Mouse (Mus musculus): ENCODE data around the gene Irf7. TPM values are rescaled to one million over a fixed set of nuclear protein-coding genes. Genes with fewer than 3 reads are reported as not detected.
A peak's percentile ranks its signal among the peaks of the same experiment; 100 is the strongest.

Irf7 gene
- polyA plus RNA-seq, 1 experiment from 2014 or later: 1.3 TPM

- ATAC-seq (ENCODE audit: low FRiP score): no peak
- H3K9ac ChIP-seq: peak overlapping the region; percentile 74; the same call in 1 of the 2 replicates
- 92% methylated on average over 11 of the region's 11 CpGs for WGBS
- H3K4me1 ChIP-seq (replicated peaks): peaks cover 40% of the 10 kb centered on the region
- peak overlapping the region; percentile 92 for H3K4me2 ChIP-seq
- peaks cover 18% of the 10 kb centered on the region for H3K36me3 ChIP-seq
- H3K27me3 ChIP-seq: no peaks in the 10 kb centered on the region
- H3K9me3 ChIP-seq: no peaks in the 10 kb centered on the region
- H3K27ac ChIP-seq: no peak overlapping the region
- H3K4me3 ChIP-seq: peak overlapping the region; percentile 74
Measured at GRCm38 (mm10) chr7:141216894-141217293, 49.4 kb downstream of the Irf7 start.

GRCm38 (mm10) chr7:141215880-141216733, 50.2 kb downstream of the Irf7 start:
- Histone ChIP-seq H3K4me2 (peak overlapping the region; percentile 92), H3K27ac (peak overlapping the region; percentile 90), H3K36me3 (peaks cover 18% of the 10 kb centered on the region), H3K27me3 (no peaks in the 10 kb centered on the region), H3K9ac (peak overlapping the region; percentile 74), H3K4me3 (peak overlapping the region; percentile 74), H3K4me1 (replicated peaks) (peaks cover 34% of the 10 kb centered on the region), H3K9me3 (no peaks in the 10 kb centered on the region)
- WGBS: under 1% methylated on average over 42 of the region's 42 CpGs
- ATAC-seq (ENCODE audit: low FRiP score): peak; percentile 69

- H3K4me1 ChIP-seq (replicated peaks): peaks cover 27% of the 10 kb centered on the region
- peak; percentile 95 for ATAC-seq (ENCODE audit: low FRiP score)
- H3K9ac ChIP-seq: peak within 1 kb of the TSS; percentile 74
- peak within 1 kb of the TSS; percentile 74 for H3K4me3 ChIP-seq
- H3K4me2 ChIP-seq: peak within 1 kb of the TSS; percentile 92
- WGBS: under 1% methylated on average over 41 of the region's 41 CpGs
- H3K36me3 ChIP-seq: peaks cover 18% of the 10 kb centered on the region
- no peaks in the 10 kb centered on the region for H3K27me3 ChIP-seq
- no peaks in the 10 kb centered on the region for H3K9me3 ChIP-seq
- H3K27ac ChIP-seq: peak within 1 kb of the TSS; percentile 90
Measured at GRCm38 (mm10) chr7:141215101-141215879, 51.0 kb downstream of the Irf7 start, which contains the start of gene Rassf7. Gene Rassf7 (plus strand): TSS chr7:141215860.

GRCm38 (mm10) chr7:141214310-141214709, 52.0 kb downstream of the Irf7 start:
- 81% methylated on average over 3 of the region's 3 CpGs for WGBS
- no peak overlapping the region for H3K4me3 ChIP-seq
- no peak overlapping the region for H3K9ac ChIP-seq
- H3K36me3 ChIP-seq: peaks cover 18% of the 10 kb centered on the region
- H3K27me3 ChIP-seq: no peaks in the 10 kb centered on the region
- peaks cover 27% of the 10 kb centered on the region for H3K4me1 ChIP-seq (replicated peaks)
- H3K9me3 ChIP-seq: no peaks in the 10 kb centered on the region
- no peak overlapping the region for H3K4me2 ChIP-seq
- ATAC-seq (ENCODE audit: low FRiP score): no peak
- peak overlapping the region; percentile 35; the same call in 1 of the 2 replicates for H3K27ac ChIP-seq

- peak within 1 kb of the TSS; percentile 74 for H3K9ac ChIP-seq
- peaks cover 14% of the 10 kb centered on the region; the same call in 1 of the 2 replicates for H3K36me3 ChIP-seq
- no peak for ATAC-seq (ENCODE audit: low FRiP score)
- H3K27ac ChIP-seq: peak within 1 kb of the TSS; percentile 90
- H3K4me3 ChIP-seq: peak within 1 kb of the TSS; percentile 74
- H3K4me2 ChIP-seq: peak within 1 kb of the TSS; percentile 92
- no peaks in the 10 kb centered on the region for H3K27me3 ChIP-seq
- WGBS: 94% methylated on average over 11 of the region's 11 CpGs
- peaks cover 27% of the 10 kb centered on the region for H3K4me1 ChIP-seq (replicated peaks)
- no peaks in the 10 kb centered on the region for H3K9me3 ChIP-seq
Measured at GRCm38 (mm10) chr7:141213605-141214235, 52.6 kb downstream of the Irf7 start, which contains the start of gene Lmntd2. Gene Lmntd2 (minus strand): TSS chr7:141214080.

- no peak overlapping the region for H3K27ac ChIP-seq
- H3K4me2 ChIP-seq: no peak overlapping the region
- H3K4me3 ChIP-seq: no peak overlapping the region
- peaks cover 27% of the 10 kb centered on the region for H3K4me1 ChIP-seq (replicated peaks)
- 89% methylated on average over 3 of the region's 3 CpGs for WGBS
- no peaks in the 10 kb centered on the region for H3K27me3 ChIP-seq
- ATAC-seq (ENCODE audit: low FRiP score): no peak
- H3K36me3 ChIP-seq: 0 out of 2 replicates have a peak, but pooled peaks cover 9% of the 10 kb centered on the region
- no peaks in the 10 kb centered on the region for H3K9me3 ChIP-seq
- H3K9ac ChIP-seq: no peak overlapping the region
Measured at GRCm38 (mm10) chr7:141213133-141213532, 53.1 kb downstream of the Irf7 start.

MicroRNA genes within 50 kb of the gene (microRNA counts, 519-probe panel; counts per million panel counts)
- 3,769 counts per million, percentile 55 among the panel's probes with 10 or more counts for microRNA mmu-miR-210

Small RNA genes within 50 kb of the gene (microRNA-seq; reads per million reads assigned to microRNA genes)
- 368 reads per million, percentile 65 among the genes with 10 or more reads in this experiment for gene Mir210

Other genes starting within 250 kb of the Irf7 start
- gene Ifitm6, start 248.6 kb downstream of the Irf7 start, polyA plus RNA-seq (2015; fragmentation: Nextera tagmentation; extraction: Ambion mirVana): 0.53 TPM in 2 replicates
- not detected in 2 replicates for gene Gm17387, start 237.3 kb downstream of the Irf7 start, polyA plus RNA-seq (2015; fragmentation: Nextera tagmentation; extraction: Ambion mirVana)
- gene B4galnt4, start 205.4 kb downstream of the Irf7 start, polyA plus RNA-seq (2015; fragmentation: Nextera tagmentation; extraction: Ambion mirVana): 44.8 and 47.2 TPM in 2 replicates
- gene Pkp3, start 188.3 kb downstream of the Irf7 start, polyA plus RNA-seq (2015; fragmentation: Nextera tagmentation; extraction: Ambion mirVana): 0.27 and 0.32 TPM in 2 replicates
- gene Sigirr, start 165.9 kb downstream of the Irf7 start, polyA plus RNA-seq (2015; fragmentation: Nextera tagmentation; extraction: Ambion mirVana): 1.7 and 2.9 TPM in 2 replicates
- 0.09 TPM in 1 of 2 replicates, not detected in the other for gene Ano9, start 148.7 kb downstream of the Irf7 start, polyA plus RNA-seq (2015; fragmentation: Nextera tagmentation; extraction: Ambion mirVana)
- gene Ptdss2, start 144.1 kb downstream of the Irf7 start, polyA plus RNA-seq (2015; fragmentation: Nextera tagmentation; extraction: Ambion mirVana): 79.8 and 83.6 TPM in 2 replicates
- 51.1 and 53.5 TPM in 2 replicates for gene Rnh1, start 93.6 kb downstream of the Irf7 start, polyA plus RNA-seq (2015; fragmentation: Nextera tagmentation; extraction: Ambion mirVana)
- gene Hras, start 72.5 kb downstream of the Irf7 start, polyA plus RNA-seq (2015; fragmentation: Nextera tagmentation; extraction: Ambion mirVana): 109 and 118 TPM in 2 replicates
- gene Lrrc56, start 72.3 kb downstream of the Irf7 start, polyA plus RNA-seq (2015; fragmentation: Nextera tagmentation; extraction: Ambion mirVana): 10.3 and 11.2 TPM in 2 replicates
- 1.2 and 1.8 TPM in 2 replicates for gene Lmntd2, start 52.4 kb downstream of the Irf7 start, polyA plus RNA-seq (2015; fragmentation: Nextera tagmentation; extraction: Ambion mirVana)
- gene Rassf7, start 50.6 kb downstream of the Irf7 start, polyA plus RNA-seq (2015; fragmentation: Nextera tagmentation; extraction: Ambion mirVana): 27.4 and 32.9 TPM in 2 replicates
- gene Phrf1, start 37.7 kb downstream of the Irf7 start, polyA plus RNA-seq (2015; fragmentation: Nextera tagmentation; extraction: Ambion mirVana): 77.1 and 78.9 TPM in 2 replicates
- gene Cdhr5, start 10.3 kb upstream of the Irf7 start, polyA plus RNA-seq (2015; fragmentation: Nextera tagmentation; extraction: Ambion mirVana): not detected in 2 replicates
- gene Sct, start 12.7 kb upstream of the Irf7 start, polyA plus RNA-seq (2015; fragmentation: Nextera tagmentation; extraction: Ambion mirVana): 1.5 and 3.2 TPM in 2 replicates
- gene Drd4, start 25.5 kb upstream of the Irf7 start, polyA plus RNA-seq (2015; fragmentation: Nextera tagmentation; extraction: Ambion mirVana): 0.68 and 0.70 TPM in 2 replicates
- gene Deaf1, start 61.2 kb upstream of the Irf7 start, polyA plus RNA-seq (2015; fragmentation: Nextera tagmentation; extraction: Ambion mirVana): 138 and 157 TPM in 2 replicates
- gene Tmem80, start 61.3 kb upstream of the Irf7 start, polyA plus RNA-seq (2015; fragmentation: Nextera tagmentation; extraction: Ambion mirVana): 67.7 and 74.7 TPM in 2 replicates
- gene Eps8l2, start 72.4 kb upstream of the Irf7 start, polyA plus RNA-seq (2015; fragmentation: Nextera tagmentation; extraction: Ambion mirVana): 0.65 and 1.4 TPM in 2 replicates
- 333 and 346 TPM in 2 replicates for gene Taldo1, start 125.7 kb upstream of the Irf7 start, polyA plus RNA-seq (2015; fragmentation: Nextera tagmentation; extraction: Ambion mirVana)
- 57.4 and 58.5 TPM in 2 replicates for gene Gatd1, start 147.7 kb upstream of the Irf7 start, polyA plus RNA-seq (2015; fragmentation: Nextera tagmentation; extraction: Ambion mirVana)
- gene Cend1, start 163.0 kb upstream of the Irf7 start, polyA plus RNA-seq (2015; fragmentation: Nextera tagmentation; extraction: Ambion mirVana): 68.3 and 73.4 TPM in 2 replicates
- gene Slc25a22, start 171.4 kb upstream of the Irf7 start, polyA plus RNA-seq (2015; fragmentation: Nextera tagmentation; extraction: Ambion mirVana): 71.3 and 76.3 TPM in 2 replicates
- 4.9 and 5.7 TPM in 2 replicates for gene Pidd1, start 177.5 kb upstream of the Irf7 start, polyA plus RNA-seq (2015; fragmentation: Nextera tagmentation; extraction: Ambion mirVana)
- 771 and 809 TPM in 2 replicates for gene Rplp2, start 180.9 kb upstream of the Irf7 start, polyA plus RNA-seq (2015; fragmentation: Nextera tagmentation; extraction: Ambion mirVana)
- gene Pnpla2, start 188.7 kb upstream of the Irf7 start, polyA plus RNA-seq (2015; fragmentation: Nextera tagmentation; extraction: Ambion mirVana): 18.7 TPM in 2 replicates
- gene Cracr2b, start 194.6 kb upstream of the Irf7 start, polyA plus RNA-seq (2015; fragmentation: Nextera tagmentation; extraction: Ambion mirVana): 6.9 and 7.2 TPM in 2 replicates
- 18.4 and 19.3 TPM in 2 replicates for gene Cd151, start 200.9 kb upstream of the Irf7 start, polyA plus RNA-seq (2015; fragmentation: Nextera tagmentation; extraction: Ambion mirVana)
- gene Polr2l, start 208.7 kb upstream of the Irf7 start, polyA plus RNA-seq (2015; fragmentation: Nextera tagmentation; extraction: Ambion mirVana): 86.5 and 88.1 TPM in 2 replicates
- gene Tspan4, start 208.8 kb upstream of the Irf7 start, polyA plus RNA-seq (2015; fragmentation: Nextera tagmentation; extraction: Ambion mirVana): 34.1 and 35.5 TPM in 2 replicates

All from hindbrain, embryonic 13.5 days (tissue).